Mouse (Mus musculus) lung, adult 2 months (tissue): Measurements from ENCODE around the gene Rassf8.

Experiments
- CTCF ChIP-seq: fragments of 200-500 bp; IDR thresholded peaks from 2 replicates; pipeline ENCODE4 v1.5.1; 2011; ENCODE audit warnings: mild to moderate bottlenecking, low read length, control low read depth; ENCODE audit not compliant: insufficient read depth
- POLR2A ChIP-seq: fragments of 200-500 bp; IDR thresholded peaks from 2 replicates; pipeline ENCODE4 v1.6.1; 2011; ENCODE audit warnings: low read depth, mild to moderate bottlenecking, control low read depth, low read length, borderline replicate concordance; ENCODE audit errors: extremely low read depth

DNA sequence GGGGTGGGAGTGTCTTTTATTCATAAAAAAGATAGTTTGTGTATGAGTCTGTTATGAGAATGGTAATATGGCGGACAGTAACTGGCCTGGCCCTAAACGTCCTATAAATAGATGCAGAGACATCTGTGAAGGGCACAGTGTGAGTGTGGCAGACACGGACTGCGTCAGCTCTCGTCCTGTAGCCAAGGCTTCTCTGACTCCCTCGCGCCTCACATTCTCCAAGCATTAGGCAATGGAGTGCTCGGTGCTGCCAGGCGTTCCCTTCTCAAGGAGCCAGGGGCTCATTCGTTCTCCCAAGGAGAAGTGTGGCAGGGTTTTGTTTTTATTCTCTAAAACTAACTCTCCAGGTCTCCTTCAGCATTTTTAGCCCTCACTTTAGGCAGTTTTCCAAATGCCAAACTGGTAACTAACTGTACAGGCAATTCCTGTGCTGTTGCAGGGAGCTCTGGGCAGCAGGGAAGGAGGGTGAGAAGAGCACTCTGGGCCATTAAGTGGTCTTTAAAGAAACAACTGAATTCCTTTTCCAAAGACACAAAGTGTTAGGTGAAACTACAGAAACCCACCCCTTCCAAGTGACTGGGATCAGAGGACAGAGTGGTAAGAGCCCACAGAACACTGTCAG lies 22.2 kb downstream of the Rassf8 start:
- TF ChIP-seq CTCF (no peak), POLR2A (no peak; the same call in 1 of the 2 replicates)
